Mouse (Mus musculus) kidney, adult 2 months (tissue): ENCODE results near the gene Sema3b.

ENCODE experiments used
- CTCF ChIP-seq: fragments of 200-500 bp; conservative IDR thresholded peaks from 2 replicates; pipeline ENCODE4 v1.5.1; 2011; ENCODE audit warnings: low read depth, mild to moderate bottlenecking, control low read depth, low read length, moderate library complexity, mixed read lengths; ENCODE audit not compliant: insufficient read depth, insufficient read length
- POLR2A ChIP-seq: fragments of 200-500 bp; IDR thresholded peaks from one replicate; pipeline ENCODE4 v1.6.1; 2011; ENCODE audit warnings: low read depth, low read length, control low read depth

DNA sequence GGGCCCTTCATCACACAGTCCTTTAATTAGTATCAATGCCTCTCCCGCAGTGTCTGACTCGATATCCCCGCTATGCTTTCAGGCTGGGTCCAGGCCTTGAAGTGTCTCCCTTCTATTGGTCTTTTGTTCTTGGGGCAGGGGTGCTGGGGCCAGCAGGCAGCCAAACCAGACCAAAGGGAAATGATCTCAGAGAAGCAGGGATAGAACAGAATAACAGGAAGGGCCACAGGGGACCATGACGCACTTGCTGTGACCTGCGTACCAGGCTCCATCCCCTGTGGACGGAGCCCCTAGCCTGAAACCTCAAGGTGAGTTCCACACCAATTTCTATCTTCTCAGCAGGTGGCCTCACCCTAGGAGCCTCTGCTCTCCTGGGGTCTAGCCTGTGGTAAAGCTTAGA lies 9.1 kb upstream of the Sema3b start:
- TF ChIP-seq CTCF (no peak), POLR2A (no peak)
